Mouse (Mus musculus) bone marrow, adult 2 months (tissue): ENCODE results near the gene Tmem126a. TPM values are rescaled to one million over a fixed set of nuclear protein-coding genes. Genes with fewer than 3 reads are reported as not detected.

Experiments used
- H3K27ac ChIP-seq: fragments of 200-500 bp; 2 replicates; pipeline ENCODE4 v1.5.1; 2012; ENCODE audit warnings: low read depth, mild to moderate bottlenecking, control low read depth, inconsistent platforms, low read length; ENCODE audit not compliant: control insufficient read depth, poor library complexity, insufficient read depth
- H3K4me1 ChIP-seq: fragments of 200-500 bp; 2 replicates; pipeline ENCODE4 v1.6.1; 2011; ENCODE audit warnings: low read length; ENCODE audit not compliant: control insufficient read depth, insufficient read depth
- H3K4me3 ChIP-seq: fragments of 200-500 bp; replicated peaks from 2 replicates; pipeline ENCODE3; 2011; ENCODE audit warnings: mild to moderate bottlenecking, low read depth, low read length, control low read depth; ENCODE audit not compliant: control insufficient read depth
- CTCF ChIP-seq: fragments of 200-500 bp; IDR thresholded peaks from 2 replicates; pipeline ENCODE4 v1.5.1; 2011; ENCODE audit warnings: low read length, control low read depth; ENCODE audit not compliant: control insufficient read depth, insufficient read depth
- POLR2A ChIP-seq: fragments of 200-500 bp; IDR thresholded peaks from 2 replicates; pipeline ENCODE4 v1.6.1; 2011; ENCODE audit warnings: low read depth, mild to moderate bottlenecking, control low read depth, low read length, borderline replicate concordance; ENCODE audit not compliant: control insufficient read depth
- WGBS: fragments of 180-500 bp; shearing (Covaris S2); methylation state at CpG from one replicate; pipeline ENCODE4 v1.1.7; 2018; 5-methylcytosine and 5-hydroxymethylcytosine counted together
- polyA plus RNA-seq: library from polyadenylated mRNA; stranded (reverse); fragments of >200 nt; gene quantifications from 2 replicates; pipeline ENCODE4 v1.2.4, GENCODE M21; 2011; ENCODE audit warnings: low replicate concordance; ENCODE audit not compliant: missing spikeins, insufficient read depth, insufficient read length

Gene Tmem126a
- polyA plus RNA-seq, 1 experiment, result 15.3 TPM

- H3K4me1 ChIP-seq, result no peaks in the 10 kb centered on the region; the same call in 1 of the 2 replicates
- peak overlapping the region; percentile 9; the same call in 1 of the 2 replicates for H3K27ac ChIP-seq
- WGBS, result 3% methylated on average over 10 of the region's 10 CpGs
- TF ChIP-seq CTCF (no peak), POLR2A (no peak)
- peak overlapping the region; percentile 79 for H3K4me3 ChIP-seq
These were observed 488 bp upstream of the Tmem126a start for GRCm38 (mm10) chr7:90457517-90457916.

- Histone ChIP-seq H3K27ac (no peak overlapping the region), H3K4me1 (no peaks in the 10 kb centered on the region; the same call in 1 of the 2 replicates), H3K4me3 (no peak overlapping the region)
- WGBS, result 8% methylated on average over 7 of the region's 7 CpGs
- no peak for TF ChIP-seq POLR2A
- no peak for TF ChIP-seq CTCF
These were observed 732 bp downstream of the Tmem126a start for GRCm38 (mm10) chr7:90456149-90456844.

GRCm38 (mm10) chr7:90444206-90444605, 12.8 kb downstream of the Tmem126a start:
- Histone ChIP-seq H3K27ac (no peak overlapping the region), H3K4me1 (no peaks in the 10 kb centered on the region; the same call in 1 of the 2 replicates), H3K4me3 (peak overlapping the region; percentile 95)
- 2% methylated on average over 6 of the region's 6 CpGs for WGBS
- TF ChIP-seq CTCF (no peak), POLR2A (no peak)

GRCm38 (mm10) chr7:90443101-90444091, 13.6 kb downstream of the Tmem126a start:
- peak overlapping the region; percentile 95 for H3K4me3 ChIP-seq
- peak; percentile 15; the same call in 1 of the 2 replicates for TF ChIP-seq CTCF
- TF ChIP-seq POLR2A, result peak; percentile 34; the same call in 1 of the 2 replicates
- under 1% methylated on average over 123 of the region's 123 CpGs for WGBS
- peak overlapping the region; percentile 95 for H3K27ac ChIP-seq
- no peaks in the 10 kb centered on the region; the same call in 1 of the 2 replicates for H3K4me1 ChIP-seq

- Histone ChIP-seq H3K4me1 (no peaks in the 10 kb centered on the region; the same call in 1 of the 2 replicates), H3K4me3 (peak within 1 kb of the TSS; percentile 95), H3K27ac (peak within 1 kb of the TSS; percentile 95)
- WGBS, result under 1% methylated on average over 54 of the region's 54 CpGs
- TF ChIP-seq CTCF (peak; percentile 10; the same call in 1 of the 2 replicates), POLR2A (peak; percentile 85; the same call in 1 of the 2 replicates)
These were observed 14.4 kb downstream of the Tmem126a start, which contains the start of gene Crebzf for GRCm38 (mm10) chr7:90442518-90443080. Crebzf (plus strand) TSS chr7:90442729.

GRCm38 (mm10) chr7:90442070-90442469, 15.0 kb downstream of the Tmem126a start:
- H3K4me3 ChIP-seq, result no peak overlapping the region

GRCm38 (mm10) chr7:90440044-90440443, 17.0 kb downstream of the Tmem126a start:
- Histone ChIP-seq H3K27ac (no peak overlapping the region), H3K4me1 (no peaks in the 10 kb centered on the region; the same call in 1 of the 2 replicates), H3K4me3 (no peak overlapping the region)
- 89% methylated on average over 4 of the region's 4 CpGs for WGBS
- no peak for TF ChIP-seq CTCF
- TF ChIP-seq POLR2A, result no peak

More at GRCm38 (mm10) chr7:90442070-90442469, 15.0 kb downstream of the Tmem126a start:
- no peak overlapping the region for H3K27ac ChIP-seq
- WGBS, result 4% methylated on average over 4 of the region's 4 CpGs
- TF ChIP-seq POLR2A (no peak), CTCF (no peak)
- no peaks in the 10 kb centered on the region; the same call in 1 of the 2 replicates for H3K4me1 ChIP-seq
